Comparison of ENCODE assay signal across 12 mouse cellular contexts in genomic region chr12:109508495-109509454, GRCm38 (mm10). TPM values are rescaled to one million over a fixed set of nuclear protein-coding genes. Genes with fewer than 3 reads are reported as not detected.
DNase-seq lines count a peak whose midpoint lies in the region; ATAC-seq lines count a peak whose summit lies in the region.
"Had no signal": no experiment of that assay in that cellular context is flagged by ENCODE, and none has a peak within 500 bp of the region (broad histone marks: within the 10 kb centered on the region; RNA-seq: fewer than 3 reads in every experiment).

No protein-coding gene starts in this region.

- no peak for ATAC-seq in lung, embryonic 15.5 days (ENCODE audit: borderline replicate concordance, extremely low read depth, low FRiP score, low TSS enrichment)
- ATAC-seq in embryonic facial prominence, embryonic 13.5 days (ENCODE audit: insufficient number of reproducible peaks, insufficient read depth, low FRiP score, low TSS enrichment, low read depth) = no peak
- no peak for ATAC-seq in hindbrain, embryonic 13.5 days (ENCODE audit: low FRiP score)
- peak; percentile 38 for ATAC-seq in megakaryocyte, adult 5-6 weeks (ENCODE audit: poor library complexity, severe bottlenecking)

- no peak overlapping the region for H3K9ac ChIP-seq in lung, embryonic 15.5 days
- H3K9ac ChIP-seq in embryonic facial prominence, embryonic 13.5 days = peak overlapping the region; percentile 33; the same call in 1 of the 2 replicates
- H3K9ac ChIP-seq in hindbrain, embryonic 13.5 days = 0 out of 2 replicates have a peak overlapping the region, but pooled peaks have one; percentile 40

- H3K27me3 ChIP-seq in lung, embryonic 15.5 days = no peaks in the 10 kb centered on the region; the same call in 1 of the 2 replicates
- peaks cover 20% of the 10 kb centered on the region for H3K27me3 ChIP-seq in embryonic facial prominence, embryonic 13.5 days
- H3K27me3 ChIP-seq in hindbrain, embryonic 13.5 days = 0 out of 2 replicates have a peak, but pooled peaks cover 6% of the 10 kb centered on the region

- peaks cover 45% of the 10 kb centered on the region for H3K4me1 ChIP-seq in lung, embryonic 15.5 days
- peaks cover 34% of the 10 kb centered on the region for H3K4me1 ChIP-seq in embryonic facial prominence, embryonic 13.5 days
- H3K4me1 ChIP-seq in hindbrain, embryonic 13.5 days (replicated peaks) = peaks cover 37% of the 10 kb centered on the region

- WGBS in lung, embryonic 15.5 days = 31% methylated on average over 20 of the region's 20 CpGs
- 14% methylated on average over 20 of the region's 20 CpGs for WGBS in embryonic facial prominence, embryonic 13.5 days
- WGBS in hindbrain, embryonic 13.5 days = 26% methylated on average over 20 of the region's 20 CpGs

- no peaks in the 10 kb centered on the region for H3K9me3 ChIP-seq in lung, embryonic 15.5 days
- H3K9me3 ChIP-seq in embryonic facial prominence, embryonic 13.5 days = no peaks in the 10 kb centered on the region
- H3K9me3 ChIP-seq in hindbrain, embryonic 13.5 days = no peaks in the 10 kb centered on the region

- no peak overlapping the region for H3K4me2 ChIP-seq in lung, embryonic 15.5 days
- H3K4me2 ChIP-seq in embryonic facial prominence, embryonic 13.5 days = peak overlapping the region; percentile 35
- no peak overlapping the region for H3K4me2 ChIP-seq in hindbrain, embryonic 13.5 days

- no peaks in the 10 kb centered on the region for H3K36me3 ChIP-seq in lung, embryonic 15.5 days
- no peaks in the 10 kb centered on the region for H3K36me3 ChIP-seq in embryonic facial prominence, embryonic 13.5 days
- H3K36me3 ChIP-seq in hindbrain, embryonic 13.5 days = no peaks in the 10 kb centered on the region

- DNase-seq in lung, postnatal 25 days (ENCODE audit: low spot score) = no peak
- no peak for DNase-seq in spleen, postnatal 10 days (ENCODE audit: low spot score in 2 of 2)
- no peak for DNase-seq in frontal cortex, postnatal 25 days (ENCODE audit: low spot score in 2 of 2)
- no peak for DNase-seq in heart, postnatal 36 days
- DNase-seq: cerebellum, postnatal 14 days; gastrocnemius, postnatal 14 days; heart, postnatal 4 days; lung, adult 18-20 months had no signal

- no peak overlapping the region for H3K4me3 ChIP-seq in lung, embryonic 15.5 days
- no peak overlapping the region for H3K4me3 ChIP-seq in embryonic facial prominence, embryonic 13.5 days
- H3K4me3 ChIP-seq in hindbrain, embryonic 13.5 days = no peak overlapping the region

- intact Hi-C loops in heart, postnatal 36 days (cut with DNase I) = no loop called here

- H3K27ac ChIP-seq in lung, embryonic 15.5 days = 0 out of 2 replicates have a peak overlapping the region, but pooled peaks have one; percentile 5
- no peak overlapping the region for H3K27ac ChIP-seq in embryonic facial prominence, embryonic 13.5 days
- H3K27ac ChIP-seq in hindbrain, embryonic 13.5 days = peak overlapping the region; percentile 56; the same call in 1 of the 2 replicates

RNA-seq across cellular contexts. Expression of gene Dlk1, which starts 56.2 kb away (rescaled TPM):
- 525 and 559 TPM in 2 replicates for polyA plus RNA-seq in lung, embryonic 15.5 days (2015; fragmentation: Nextera tagmentation; extraction: Ambion mirVana)
- polyA plus RNA-seq in embryonic facial prominence, embryonic 13.5 days (2015; fragmentation: Nextera tagmentation; extraction: Ambion mirVana) = 176 and 272 TPM in 2 replicates
- 88.0 and 102 TPM in 2 replicates for polyA plus RNA-seq in hindbrain, embryonic 13.5 days (2015; fragmentation: Nextera tagmentation; extraction: Ambion mirVana)
- total RNA-seq in megakaryocyte, adult 5-6 weeks (2015) = not detected in 2 replicates
- not detected in 2 replicates for total RNA-seq in megakaryocyte, adult 5-6 weeks (2017)
- under 1 TPM; 0.22 to 1.00 TPM for total RNA-seq in heart, postnatal 36 days (2021)
